Mouse (Mus musculus) layer of hippocampus, postnatal 10 days (tissue): Measurements from ENCODE around the gene Dzip1l. TPM values are rescaled to one million over a fixed set of nuclear protein-coding genes. Genes with fewer than 3 reads are reported as not detected.
A peak's percentile ranks its signal among the peaks of the same experiment; 100 is the strongest.
"Not testable (repeated sequence)": the region's sequence is repeated elsewhere in the genome, so short reads cannot be mapped to it uniquely, and the experiment has no call there.

Experiments used
- DNase-seq, 2 experiments: peaks; one replicate each; pipeline ENCODE4 v3.0.0; 2021; ENCODE audit warnings: low spot score in 2 of 2
- long read RNA-seq: library from polyadenylated mRNA; stranded (forward); transcript quantifications from one replicate; pipeline ENCODE4 v2.0.0, GENCODE M21; 2023
- total RNA-seq, 2 experiments: library from RNA; stranded (reverse); gene quantifications; 2 replicates each; pipeline ENCODE4 v1.2.3; 2021

Gene Dzip1l
- 10 to 100 TPM; 23.8 to 24.6 TPM for total RNA-seq
- long read RNA-seq, partial matches to known transcripts = 5 of 6 reads
- long read RNA-seq, other reads (novel, unspliced or antisense) = 1 of 6 reads

DNA sequence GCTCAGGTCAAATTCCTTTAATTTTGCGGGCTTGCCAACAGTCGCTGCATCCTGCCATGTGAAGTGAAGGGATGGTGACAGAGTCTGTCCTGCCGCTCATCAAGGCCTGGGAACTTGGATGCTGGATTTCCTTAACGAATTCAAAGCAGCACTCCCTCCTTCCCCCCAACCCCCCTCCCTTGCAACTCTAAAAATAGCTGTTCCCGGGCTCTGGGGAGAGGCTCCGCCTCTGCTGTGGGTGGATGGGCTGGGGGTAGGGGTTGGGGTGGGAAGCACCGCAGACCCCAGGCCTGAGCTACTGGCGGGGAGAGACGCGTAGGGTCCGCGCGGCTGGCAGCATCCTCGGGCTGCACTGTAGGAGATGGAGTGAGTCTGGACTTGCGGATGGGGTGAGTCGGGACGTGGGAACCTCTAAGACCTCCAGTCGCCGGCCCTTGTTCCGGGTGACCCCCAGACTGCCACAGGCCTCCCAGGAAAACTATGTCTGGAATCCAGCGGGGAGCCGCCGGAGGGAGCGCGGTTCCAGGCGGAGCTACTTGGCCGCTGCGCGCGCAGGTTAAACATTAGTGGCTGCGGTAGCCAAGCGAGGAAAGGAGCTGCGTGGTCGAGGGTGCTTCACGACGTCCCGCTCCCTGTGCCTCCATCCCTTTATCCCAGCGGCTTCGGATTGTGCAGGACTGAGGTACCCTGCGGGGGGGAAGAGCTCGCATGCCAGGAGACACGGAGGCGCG lies at the start of gene Dzip1l:
TSS of gene Dzip1l (plus strand) at position 216 of the 731 bp plus-strand sequence.
- peak; percentile 73 to 78 for DNase-seq

GRCm38 (mm10) chr9:99580655-99581054 lies 48.6 kb upstream of the Dzip1l start:
- DNase-seq = peak; percentile 17 to 46

DNA sequence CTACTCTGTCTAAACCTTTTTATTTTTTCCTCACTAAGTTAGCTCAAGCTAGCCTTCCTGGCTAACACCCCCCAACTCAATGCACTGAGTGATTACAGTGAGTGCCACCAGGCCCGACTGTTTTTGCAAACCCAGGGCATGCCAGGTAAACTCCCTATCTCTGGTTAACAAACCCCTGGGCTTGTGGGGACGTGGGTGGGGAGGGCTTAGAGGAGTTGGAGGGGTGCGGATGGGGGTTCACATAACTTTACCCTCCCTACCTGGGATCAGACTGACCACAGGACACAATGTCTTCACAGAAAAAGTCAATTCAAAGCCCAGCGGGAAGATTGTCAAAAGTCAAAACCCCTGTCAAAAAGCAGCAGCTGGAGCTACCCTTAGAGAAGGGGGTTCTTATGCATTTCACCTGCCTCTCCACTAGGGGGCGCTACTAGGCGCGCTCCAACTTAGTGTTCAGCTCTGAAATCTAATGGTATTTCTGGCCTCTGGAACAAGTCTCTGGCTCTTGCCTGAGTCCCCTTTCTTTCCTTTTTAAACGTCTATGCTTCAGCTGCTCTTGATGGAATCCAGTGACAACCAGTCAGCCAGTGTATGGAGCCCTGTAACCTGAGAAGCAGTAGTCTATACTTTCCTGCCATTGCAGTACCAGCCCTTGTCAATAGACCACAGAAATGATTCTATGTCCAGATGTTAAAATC lies 41.6 kb upstream of the Dzip1l start:
- peak; percentile 62 to 70 for DNase-seq

DNA sequence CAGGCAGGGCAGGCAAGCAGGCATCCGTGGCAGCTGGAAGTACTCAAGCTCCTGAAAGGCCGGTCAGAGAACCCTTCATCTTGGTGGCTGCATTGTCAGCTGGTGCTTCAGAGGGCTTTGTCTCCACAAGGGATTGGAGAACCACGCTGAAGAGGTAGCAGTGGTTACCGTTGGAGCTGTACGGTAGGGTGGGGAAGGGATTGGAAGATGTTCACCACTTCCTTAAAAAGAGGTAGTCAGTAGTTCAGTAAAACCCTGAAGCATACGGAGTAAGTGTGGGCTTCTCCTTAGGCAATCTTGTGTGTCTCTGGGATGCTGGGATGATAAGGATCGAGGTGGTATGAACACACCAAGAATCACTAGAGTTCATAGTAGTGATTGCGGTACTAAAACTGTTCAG lies 38.2 kb upstream of the Dzip1l start:
- no peak for DNase-seq

GRCm38 (mm10) chr9:99599127-99599526 lies 30.2 kb upstream of the Dzip1l start:
- not testable (repeated sequence) for DNase-seq

DNA sequence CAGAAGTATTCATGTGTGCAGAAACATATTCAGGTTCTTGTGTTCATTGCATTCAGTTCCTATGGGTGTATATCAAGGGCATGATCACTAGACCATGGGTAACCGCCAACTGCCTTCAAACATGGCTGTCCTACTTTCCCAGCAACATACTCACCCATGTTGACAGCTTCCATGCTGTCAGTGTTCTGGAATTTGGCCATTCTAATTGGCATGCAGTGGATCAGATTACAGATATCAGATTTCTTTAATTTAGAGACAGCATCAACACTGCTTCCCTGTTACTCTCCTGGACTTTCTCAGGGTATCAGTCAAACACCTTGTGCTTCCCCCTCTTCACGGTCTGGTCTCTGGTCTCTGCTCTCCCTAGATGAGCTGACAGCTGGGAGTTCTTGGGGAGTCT lies 25.7 kb upstream of the Dzip1l start:
- no peak for DNase-seq

GRCm38 (mm10) chr9:99612202-99612601 lies 17.1 kb upstream of the Dzip1l start, which contains the start of gene A4gnt:
TSS of gene A4gnt (plus strand) at chr9:99612502.
- DNase-seq = no peak

DNA sequence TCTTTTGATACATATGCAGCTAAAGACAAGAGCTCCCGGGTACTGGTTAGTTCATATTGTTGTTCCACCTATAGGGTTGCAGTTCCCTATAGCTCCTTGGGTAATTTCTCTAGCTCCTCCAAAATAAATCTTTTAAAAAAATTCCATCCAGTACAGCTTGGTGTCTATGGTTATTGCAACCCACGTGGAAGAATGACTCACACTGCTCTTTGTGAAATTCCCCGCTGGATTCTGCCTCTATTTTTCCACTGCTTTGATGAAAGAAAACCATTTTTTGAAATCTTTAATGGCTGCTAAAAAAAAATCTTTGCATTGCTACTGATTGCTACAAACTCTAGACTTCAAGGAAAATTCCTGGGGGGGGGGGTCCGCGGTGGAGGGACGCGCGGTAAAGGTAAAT lies 9.6 kb upstream of the Dzip1l start:
- DNase-seq = no peak

- DNase-seq = no peak
Measured at GRCm38 (mm10) chr9:99620196-99620595, 9.1 kb upstream of the Dzip1l start.

- DNase-seq = no peak
Measured at GRCm38 (mm10) chr9:99622034-99622433, 7.3 kb upstream of the Dzip1l start.

DNA sequence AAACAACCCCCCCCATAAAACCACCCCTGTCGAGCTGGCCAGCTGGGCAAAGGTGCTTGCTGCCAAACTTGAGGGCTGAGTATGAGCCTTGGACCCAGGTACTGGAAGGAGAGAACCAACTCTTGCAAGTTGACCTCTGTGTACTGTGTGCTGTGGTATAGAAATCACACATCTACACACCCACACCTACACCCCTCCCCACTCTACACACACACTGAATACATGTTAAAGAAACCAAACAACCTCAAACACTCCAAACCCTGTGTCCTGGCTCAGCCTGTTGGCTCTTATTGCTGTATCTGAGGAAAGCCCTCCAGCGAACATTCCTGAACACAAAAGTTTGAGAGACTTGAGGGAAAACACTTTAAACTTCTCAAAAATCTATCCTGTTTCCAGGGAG lies 6.3 kb upstream of the Dzip1l start:
- DNase-seq = no peak

DNA sequence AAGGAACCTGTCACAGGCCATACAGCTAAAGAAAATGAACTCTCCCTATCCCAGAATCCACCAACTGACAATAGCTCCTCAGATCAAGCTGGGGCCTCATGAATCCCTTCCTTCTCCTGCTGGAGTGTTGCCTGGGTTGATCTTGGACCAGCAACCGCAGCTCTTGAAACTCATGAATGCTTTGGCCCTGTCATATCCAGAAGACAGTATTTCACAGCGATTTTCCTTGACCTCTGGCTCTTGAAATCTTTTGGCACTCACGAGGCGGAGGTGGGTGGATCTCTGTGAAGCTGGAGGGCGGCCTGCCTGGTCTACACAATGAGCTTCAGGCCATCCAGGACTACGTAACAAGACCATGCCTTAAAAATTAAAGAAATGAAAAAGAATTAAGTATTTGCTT lies 5.2 kb upstream of the Dzip1l start:
- DNase-seq = no peak

DNA sequence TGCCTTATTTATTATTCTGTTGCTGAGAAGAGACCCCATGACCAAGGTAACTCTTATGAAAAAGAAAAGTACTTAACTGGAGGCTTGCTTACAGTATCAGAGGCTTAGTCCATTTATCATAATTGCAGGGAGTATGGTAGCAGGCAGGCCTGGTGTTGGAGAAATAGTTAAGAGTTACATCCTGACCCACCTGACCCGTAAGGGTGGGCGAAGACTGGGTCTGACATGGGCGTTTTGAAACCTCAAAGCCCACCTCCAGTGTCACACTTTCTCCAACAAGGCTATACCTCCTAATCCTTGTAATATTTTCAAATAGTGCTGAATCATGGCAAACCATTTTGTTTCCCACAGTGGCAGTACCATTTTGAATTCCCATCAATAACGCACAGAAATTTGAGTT lies 715 bp upstream of the Dzip1l start:
- DNase-seq = no peak

DNA sequence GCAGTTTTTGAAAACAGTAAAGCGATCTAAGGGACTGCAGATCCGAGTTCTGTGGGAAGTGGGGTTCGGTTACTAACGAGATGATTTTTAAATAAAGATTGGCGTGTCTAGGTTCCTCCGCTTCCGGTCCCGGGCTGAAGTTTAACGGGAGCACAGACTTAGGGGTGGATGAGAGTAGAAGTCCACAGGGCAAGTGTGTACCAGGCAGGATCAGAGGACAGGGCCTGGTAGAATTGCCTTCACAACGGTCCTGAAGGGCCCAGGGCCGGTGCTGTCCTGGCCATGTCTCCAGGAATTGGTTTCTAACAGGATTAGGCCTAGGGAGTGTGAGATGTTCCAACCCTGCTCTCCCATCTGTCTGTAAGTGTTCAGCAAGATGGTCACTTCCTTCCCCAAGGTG lies 775 bp downstream of the Dzip1l start:
- peak; percentile 18 to 20 for DNase-seq

GRCm38 (mm10) chr9:99630528-99631125 lies 1.3 kb downstream of the Dzip1l start:
- peak; percentile 24 to 36 for DNase-seq

GRCm38 (mm10) chr9:99631781-99632180 lies 2.5 kb downstream of the Dzip1l start:
- DNase-seq = peak; percentile 19 to 32

- DNase-seq = peak; percentile 25 to 34
Measured at GRCm38 (mm10) chr9:99632264-99632663, 3.0 kb downstream of the Dzip1l start.

DNA sequence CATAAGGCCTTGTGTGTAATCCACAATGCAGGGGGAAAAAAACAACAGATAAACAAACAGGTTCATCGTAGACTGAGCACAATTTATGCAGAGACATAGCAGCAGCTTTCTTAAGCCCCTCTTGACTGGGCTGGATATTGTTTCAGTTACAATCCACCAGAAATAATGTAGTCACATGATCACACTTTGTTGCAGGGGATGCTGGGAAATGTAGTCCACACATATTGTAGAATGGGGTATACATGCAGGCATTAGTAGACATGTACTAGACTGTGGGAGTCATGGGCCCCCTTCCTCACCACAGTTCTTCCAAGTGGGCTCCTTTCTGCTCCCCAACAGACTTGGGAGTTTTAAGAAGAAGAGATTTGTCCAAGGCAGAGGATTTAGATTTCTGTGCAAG lies 7.5 kb downstream of the Dzip1l start:
- DNase-seq = no peak

DNA sequence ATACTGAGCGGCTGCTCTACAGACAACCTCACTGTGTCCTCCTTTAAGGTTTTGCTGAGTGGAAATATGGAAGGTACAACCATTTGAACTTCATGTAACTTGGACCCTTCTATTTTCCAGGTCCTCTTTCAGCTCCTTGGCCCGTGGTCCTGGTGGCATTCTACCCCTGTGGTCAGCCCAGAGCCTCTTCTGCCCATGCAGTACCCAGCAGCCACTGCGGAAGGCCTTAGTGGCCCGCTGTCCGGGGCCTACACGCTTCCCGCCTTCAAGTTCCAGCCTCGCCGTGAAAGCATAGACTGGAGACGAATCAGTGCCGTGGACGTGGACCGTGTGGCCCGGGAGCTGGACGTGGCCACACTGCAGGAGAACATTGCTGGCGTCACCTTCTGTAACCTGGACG lies 7.9 kb downstream of the Dzip1l start:
- no peak for DNase-seq

DNA sequence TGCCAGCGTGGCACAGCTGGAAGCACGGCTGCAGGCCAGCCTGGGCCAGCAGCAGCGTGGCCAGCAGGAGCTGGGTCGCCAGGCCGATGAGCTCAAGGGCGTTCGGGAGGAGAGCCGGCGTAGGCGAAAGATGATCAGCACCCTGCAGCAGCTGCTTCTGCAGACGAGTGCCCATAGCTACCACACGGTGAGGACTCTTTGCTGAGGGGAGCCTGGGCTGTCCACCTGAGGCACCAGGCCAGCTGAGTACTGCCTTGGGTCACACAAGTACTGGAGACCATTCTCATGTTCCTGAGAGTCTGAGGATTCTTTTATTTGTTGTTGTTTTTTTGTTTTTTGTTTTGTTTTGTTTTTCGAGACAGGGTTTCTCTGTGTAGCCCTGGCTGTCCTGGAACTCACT lies 8.4 kb downstream of the Dzip1l start:
- DNase-seq = no peak

- DNase-seq = no peak
Measured at GRCm38 (mm10) chr9:99639957-99640356, 10.7 kb downstream of the Dzip1l start.

- DNase-seq = no peak
Measured at GRCm38 (mm10) chr9:99645416-99645815, 16.1 kb downstream of the Dzip1l start.
